Comparison of ENCODE assay signal across 12 mouse cellular contexts in the genomic region with DNA sequence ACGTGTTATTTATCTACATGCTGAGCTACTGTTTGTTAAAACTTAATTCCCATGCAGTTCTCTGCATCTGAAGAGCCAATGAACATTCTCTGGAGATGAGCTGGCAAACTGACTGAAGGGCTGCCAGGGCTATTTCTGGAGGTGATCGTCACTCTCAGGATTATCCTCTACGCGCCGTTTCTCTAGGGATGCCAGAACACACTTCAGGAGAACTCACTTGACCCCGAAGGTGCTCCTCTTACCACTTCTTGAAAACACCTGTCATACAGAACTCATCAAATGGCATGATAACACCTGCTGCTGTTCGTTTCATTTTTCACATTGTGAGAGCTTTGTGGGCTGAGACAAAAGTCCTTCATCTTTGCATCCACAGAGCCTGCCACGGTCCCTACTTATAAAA. TPM values are rescaled to one million over a fixed set of nuclear protein-coding genes. Genes with fewer than 3 reads are reported as not detected.
A peak's percentile ranks its signal among the peaks of the same experiment; 100 is the strongest.
DNase-seq lines count a peak whose midpoint lies in the region; ATAC-seq and TF ChIP-seq lines count a peak whose summit lies in the region.
"Had no signal": no experiment of that assay in that cellular context is flagged by ENCODE, and none has a peak within 500 bp of the region (broad histone marks: within the 10 kb centered on the region; RNA-seq: fewer than 3 reads in every experiment).

No protein-coding gene starts in this region.

- intact Hi-C loops in left cerebral cortex, postnatal 25 days (cut with DNase I), result loop anchor here (10.0 kb wide), 1 partner anchor 258 kb away; no protein-coding TSS in a partner anchor
- intact Hi-C loops in heart, adult 2 months (cut with DNase I), result no loop called here

- TF ChIP-seq EP300 in heart, adult 2 months (IDR thresholded peaks at IDR 0.05; ENCODE audit: insufficient read depth, low read depth, low read length), result no peak

- no peak for TF ChIP-seq POLR2A in heart, adult 2 months (IDR thresholded peaks at IDR 0.05; ENCODE audit: insufficient read depth, low read depth, low read length)

- H3K4me2 ChIP-seq in hindbrain, postnatal 0 days (ENCODE audit: low read depth, low read length), result no peak overlapping the region
- H3K4me2 ChIP-seq: embryonic facial prominence, embryonic 13.5 days; lung, embryonic 14.5 days had no signal

- peaks cover 2% of the 10 kb centered on the region; the same call in 1 of the 2 replicates for H3K4me1 ChIP-seq in heart, adult 2 months (ENCODE audit: control insufficient read depth, insufficient read depth, low read length)
- H3K4me1 ChIP-seq in hindbrain, postnatal 0 days (ENCODE audit: insufficient read depth, low read length), result peaks cover 4% of the 10 kb centered on the region; the same call in 1 of the 2 replicates
- H3K4me1 ChIP-seq: embryonic facial prominence, embryonic 13.5 days had no signal

- peak; percentile 32 to 81 for DNase-seq in left cerebral cortex, postnatal 25 days (ENCODE audit: low spot score in 2 of 2)
- no peak for DNase-seq in left cerebral cortex, adult 11 months (ENCODE audit: low spot score)
- peak; percentile 68 for DNase-seq in cerebellum, adult 11-12 months
- DNase-seq in heart, adult 2 months, result peak; percentile 46 to 70
- DNase-seq in right cerebral cortex, postnatal 10 days (ENCODE audit: low spot score in 2 of 2), result peak; percentile 51 to 63
- no peak for DNase-seq in thymus, postnatal 4 days
- DNase-seq in kidney, postnatal 10 days, result no peak
- DNase-seq in hindbrain, postnatal 0 days (ENCODE audit: low spot score), result no peak
- DNase-seq: kidney, adult 8-10 months; lung, embryonic 14.5 days had no signal

- peak overlapping the region; percentile 66 for H3K27ac ChIP-seq in heart, adult 2 months
- H3K27ac ChIP-seq in hindbrain, postnatal 0 days, result no peak overlapping the region
- H3K27ac ChIP-seq: embryonic facial prominence, embryonic 13.5 days; left cerebral cortex, adult 2 months had no signal

- no peak overlapping the region for H3K9ac ChIP-seq in heart, adult 2 months (ENCODE audit: low read depth, low read length)
- H3K9ac ChIP-seq in hindbrain, postnatal 0 days (replicated peaks; ENCODE audit: low read length), result no peak overlapping the region
- H3K9ac ChIP-seq: embryonic facial prominence, embryonic 13.5 days; lung, embryonic 14.5 days had no signal

- no peak overlapping the region for H3K4me3 ChIP-seq in heart, adult 2 months
- no peak overlapping the region for H3K4me3 ChIP-seq in hindbrain, postnatal 0 days (ENCODE audit: low read length)
- H3K4me3 ChIP-seq: embryonic facial prominence, embryonic 13.5 days; left cerebral cortex, adult 2 months had no signal

- H3K27me3 ChIP-seq in heart, adult 2 months (ENCODE audit: control insufficient read depth, insufficient read depth, low read length), result no peaks in the 10 kb centered on the region
- H3K27me3 ChIP-seq in hindbrain, postnatal 0 days (ENCODE audit: insufficient read depth, low read length), result no peaks in the 10 kb centered on the region
- H3K27me3 ChIP-seq: embryonic facial prominence, embryonic 13.5 days had no signal

- 35% methylated on average over 8 of the region's 8 CpGs for WGBS in heart, adult 2 months
- WGBS in hindbrain, postnatal 0 days, result 67% methylated on average over 8 of the region's 8 CpGs

- H3K9me3 ChIP-seq in hindbrain, postnatal 0 days (ENCODE audit: low read length), result no peaks in the 10 kb centered on the region
- H3K9me3 ChIP-seq: embryonic facial prominence, embryonic 13.5 days had no signal

- peaks cover 4% of the 10 kb centered on the region for H3K79me2 ChIP-seq in heart, adult 2 months (replicated peaks; ENCODE audit: control insufficient read depth, insufficient read depth, low read length)

- peaks cover 5% of the 10 kb centered on the region for H3K36me3 ChIP-seq in heart, adult 2 months (ENCODE audit: control insufficient read depth, insufficient read depth, low read length)
- no peaks in the 10 kb centered on the region for H3K36me3 ChIP-seq in hindbrain, postnatal 0 days (ENCODE audit: insufficient read depth, low read length)
- H3K36me3 ChIP-seq: embryonic facial prominence, embryonic 13.5 days had no signal

- no peak for ATAC-seq in hindbrain, postnatal 0 days

- TF ChIP-seq CTCF in heart, adult 2 months (IDR thresholded peaks at IDR 0.05), result no peak
- TF ChIP-seq CTCF in hindbrain, postnatal 0 days (IDR thresholded peaks at IDR 0.05; ENCODE audit: low read depth), result no peak

RNA-seq across cellular contexts. Expression of a gene that starts 25.9 kb away (rescaled TPM):
- total RNA-seq in left cerebral cortex, postnatal 25 days (2021), result 10 to 100 TPM; 55.5 to 62.7 TPM
- total RNA-seq in heart, adult 2 months (2021), result 10 to 100 TPM; 54.5 to 62.8 TPM
- polyA plus RNA-seq in heart, adult 2 months (2012; rRNA removed), result 71.0 and 120 TPM in 2 replicates
- 123 and 126 TPM in 2 replicates for total RNA-seq in hindbrain, postnatal 0 days (2014; rRNA removed)
- polyA plus RNA-seq in hindbrain, postnatal 0 days (2015; fragmentation: Nextera tagmentation; extraction: Ambion mirVana), result 102 and 105 TPM in 2 replicates

Comparison
In these comparisons a context has a peak if more than half of its experiments do, and no peak if none do; other contexts are left out.
1. DNase-seq: peak in left cerebral cortex, postnatal 25 days (2 of 2), cerebellum, adult 11-12 months (single experiment), heart, adult 2 months (2 of 2) and right cerebral cortex, postnatal 10 days (2 of 2); none in left cerebral cortex, adult 11 months (single experiment), thymus, postnatal 4 days (single experiment), kidney, postnatal 10 days (single experiment) and hindbrain, postnatal 0 days (single experiment).